Mouse (Mus musculus): ENCODE measurements around the gene Htr1f. TPM values are rescaled to one million over a fixed set of nuclear protein-coding genes. Genes with fewer than 3 reads are reported as not detected.

The Htr1f gene
- polyA plus RNA-seq, 1 experiment from 2014 or later = 0.32 TPM

GRCm38 (mm10) chr16:64878611-64879132 is 227.0 kb downstream of the Htr1f start:
- no peak overlapping the region for H3K4me2 ChIP-seq
- H3K9me3 ChIP-seq = no peaks in the 10 kb centered on the region
- no peak for ATAC-seq (replicated peaks)
- H3K4me1 ChIP-seq = 0 out of 2 replicates have a peak, but pooled peaks cover 4% of the 10 kb centered on the region
- H3K27me3 ChIP-seq (replicated peaks) = no peaks in the 10 kb centered on the region
- no peak overlapping the region for H3K4me3 ChIP-seq
- no peaks in the 10 kb centered on the region for H3K36me3 ChIP-seq (replicated peaks)
- 88% methylated on average over 3 of the region's 3 CpGs for WGBS
- H3K9ac ChIP-seq = no peak overlapping the region
- H3K27ac ChIP-seq = no peak overlapping the region

GRCm38 (mm10) chr16:64877314-64877713 is 228.3 kb downstream of the Htr1f start:
- no peak for ATAC-seq (replicated peaks)
- Histone ChIP-seq H3K27me3 (replicated peaks) (no peaks in the 10 kb centered on the region), H3K4me2 (no peak overlapping the region), H3K27ac (no peak overlapping the region), H3K4me1 (0 out of 2 replicates have a peak, but pooled peaks cover 8% of the 10 kb centered on the region), H3K9ac (no peak overlapping the region), H3K4me3 (no peak overlapping the region), H3K9me3 (no peaks in the 10 kb centered on the region), H3K36me3 (replicated peaks) (no peaks in the 10 kb centered on the region)
- WGBS = 86% methylated on average over 3 of the region's 3 CpGs

GRCm38 (mm10) chr16:64876631-64877265 is 228.9 kb downstream of the Htr1f start:
- WGBS = 71% methylated on average over 4 of the region's 4 CpGs
- no peaks in the 10 kb centered on the region for H3K36me3 ChIP-seq (replicated peaks)
- ATAC-seq (replicated peaks) = no peak

GRCm38 (mm10) chr16:64875822-64876221 is 229.8 kb downstream of the Htr1f start:
- no peak for ATAC-seq (replicated peaks)
- 85% methylated on average over 1 of the region's 1 CpGs for WGBS
- H3K9me3 ChIP-seq = no peaks in the 10 kb centered on the region

More at GRCm38 (mm10) chr16:64876631-64877265, 228.9 kb downstream of the Htr1f start:
- H3K9me3 ChIP-seq = no peaks in the 10 kb centered on the region
- H3K27me3 ChIP-seq (replicated peaks) = no peaks in the 10 kb centered on the region
- no peak overlapping the region for H3K4me3 ChIP-seq
- 0 out of 2 replicates have a peak, but pooled peaks cover 8% of the 10 kb centered on the region for H3K4me1 ChIP-seq
- H3K4me2 ChIP-seq = no peak overlapping the region
- no peak overlapping the region for H3K9ac ChIP-seq
- no peak overlapping the region for H3K27ac ChIP-seq

GRCm38 (mm10) chr16:64875384-64875783 is 230.3 kb downstream of the Htr1f start:
- Histone ChIP-seq H3K27ac (no peak overlapping the region), H3K4me2 (no peak overlapping the region), H3K36me3 (replicated peaks) (no peaks in the 10 kb centered on the region), H3K4me1 (0 out of 2 replicates have a peak, but pooled peaks cover 8% of the 10 kb centered on the region), H3K27me3 (replicated peaks) (no peaks in the 10 kb centered on the region), H3K9me3 (no peaks in the 10 kb centered on the region), H3K4me3 (no peak overlapping the region), H3K9ac (no peak overlapping the region)
- ATAC-seq (replicated peaks) = no peak
- 96% methylated on average over 10 of the region's 10 CpGs for WGBS

More at GRCm38 (mm10) chr16:64875822-64876221, 229.8 kb downstream of the Htr1f start:
- Histone ChIP-seq H3K4me1 (0 out of 2 replicates have a peak, but pooled peaks cover 8% of the 10 kb centered on the region), H3K27me3 (replicated peaks) (no peaks in the 10 kb centered on the region), H3K36me3 (replicated peaks) (no peaks in the 10 kb centered on the region), H3K27ac (no peak overlapping the region), H3K4me3 (no peak overlapping the region), H3K4me2 (no peak overlapping the region), H3K9ac (no peak overlapping the region)

Small RNA genes lying within 50 kb of the gene (microRNA-seq; reads per million reads assigned to microRNA genes)
- not detected for gene Gm23374

Measured in midbrain, embryonic 15.5 days (tissue).